Mouse (Mus musculus) intestine, postnatal 0 days (tissue): ENCODE data around the gene Nfatc2. TPM values are rescaled to one million over a fixed set of nuclear protein-coding genes. Genes with fewer than 3 reads are reported as not detected.

Experiments used
- ATAC-seq: fragments of 200-750 bp; cut with Nextera tagmentation; 2 replicates; pipeline ENCODE4 v1.8.0; 2017; ENCODE audit warnings: mild to moderate bottlenecking, moderate TSS enrichment, moderate library complexity
- H3K27ac ChIP-seq: fragments of 300-500 bp; sonication (generic); 2 replicates; pipeline ENCODE4 v1.5.1; 2014; ENCODE audit warnings: mild to moderate bottlenecking, low read depth, low read length, moderate library complexity
- H3K27me3 ChIP-seq: fragments of 300-500 bp; sonication (generic); replicated peaks from 2 replicates; pipeline ENCODE4 v1.6.1; 2014; ENCODE audit warnings: low read length, mixed read lengths; ENCODE audit not compliant: control insufficient read depth, insufficient read depth
- H3K36me3 ChIP-seq: fragments of 300-500 bp; sonication (generic); 2 replicates; pipeline ENCODE4 v1.6.1; 2014; ENCODE audit warnings: mild to moderate bottlenecking, moderate library complexity; ENCODE audit not compliant: control insufficient read depth, insufficient read depth
- H3K4me1 ChIP-seq: fragments of 300-500 bp; sonication (generic); replicated peaks from 2 replicates; pipeline ENCODE4 v1.6.1; 2014; ENCODE audit warnings: antibody characterized with exemption, low read length, mixed read lengths; ENCODE audit not compliant: control insufficient read depth, insufficient read depth
- H3K4me2 ChIP-seq: fragments of 300-500 bp; sonication (generic); replicated peaks from 2 replicates; pipeline ENCODE4 v1.6.1; 2014; ENCODE audit warnings: low read depth, mild to moderate bottlenecking, moderate library complexity
- H3K4me3 ChIP-seq: fragments of 300-500 bp; sonication (generic); 2 replicates; pipeline ENCODE4 v1.5.1; 2014; ENCODE audit warnings: low read depth, low read length
- H3K9ac ChIP-seq: fragments of 300-500 bp; sonication (generic); 2 replicates; pipeline ENCODE4 v1.6.1; 2014; ENCODE audit warnings: mild to moderate bottlenecking, low read depth, low read length
- H3K9me3 ChIP-seq: fragments of 300-500 bp; sonication (generic); 2 replicates; pipeline ENCODE4 v1.6.1; 2016; ENCODE audit warnings: mixed run types; ENCODE audit not compliant: control insufficient read depth
- CTCF ChIP-seq: sonication (generic); IDR thresholded peaks from 2 replicates; pipeline ENCODE4 v1.5.1; 2016; ENCODE audit warnings: low read depth, mild to moderate bottlenecking, control low read depth, antibody characterized with exemption, moderate library complexity
- WGBS: fragments of 180-500 bp; shearing (Covaris S2); extraction: QIAGEN DNeasy Blood & Tissue Kit; methylation state at CpG from one replicate; pipeline ENCODE4 v1.1.7; 2014; 5-methylcytosine and 5-hydroxymethylcytosine counted together
- polyA plus RNA-seq: library from polyadenylated mRNA; unstranded; fragments of >200 nt; fragmentation: Nextera tagmentation; extraction: Ambion mirVana; gene quantifications from 2 replicates; pipeline ENCODE4 v1.2.1, GENCODE M21; 2015

Gene Nfatc2
- polyA plus RNA-seq, 1 experiment from 2014 or later: 1.5 TPM

GRCm38 (mm10) chr2:168610941-168611340 lies 9.5 kb upstream of the Nfatc2 start:
- H3K9me3 ChIP-seq: no peaks in the 10 kb centered on the region
- 0 out of 2 replicates have a peak, but pooled peaks cover 6% of the 10 kb centered on the region for H3K4me1 ChIP-seq
- no peak for ATAC-seq
- WGBS: 75% methylated on average over 3 of the region's 3 CpGs
- no peak for TF ChIP-seq CTCF
- H3K9ac ChIP-seq: no peak overlapping the region
- no peak overlapping the region for H3K27ac ChIP-seq
- no peak overlapping the region for H3K4me3 ChIP-seq
- no peak overlapping the region for H3K4me2 ChIP-seq
- H3K36me3 ChIP-seq: no peaks in the 10 kb centered on the region
- no peaks in the 10 kb centered on the region for H3K27me3 ChIP-seq

GRCm38 (mm10) chr2:168609653-168610248 lies 8.3 kb upstream of the Nfatc2 start:
- Histone ChIP-seq H3K4me3 (no peak overlapping the region), H3K27ac (no peak overlapping the region), H3K4me2 (no peak overlapping the region), H3K4me1 (0 out of 2 replicates have a peak, but pooled peaks cover 6% of the 10 kb centered on the region), H3K9ac (no peak overlapping the region), H3K36me3 (no peaks in the 10 kb centered on the region), H3K27me3 (no peaks in the 10 kb centered on the region), H3K9me3 (no peaks in the 10 kb centered on the region)
- ATAC-seq: no peak
- no peak for TF ChIP-seq CTCF
- WGBS: 70% methylated on average over 6 of the region's 6 CpGs

GRCm38 (mm10) chr2:168608125-168608564 lies 6.7 kb upstream of the Nfatc2 start:
- H3K4me3 ChIP-seq: no peak overlapping the region
- no peak for TF ChIP-seq CTCF
- no peak overlapping the region for H3K9ac ChIP-seq
- H3K27ac ChIP-seq: no peak overlapping the region
- no peaks in the 10 kb centered on the region for H3K27me3 ChIP-seq
- H3K9me3 ChIP-seq: no peaks in the 10 kb centered on the region
- 0 out of 2 replicates have a peak, but pooled peaks cover 3% of the 10 kb centered on the region for H3K4me1 ChIP-seq
- 70% methylated on average over 9 of the region's 9 CpGs for WGBS
- H3K36me3 ChIP-seq: no peaks in the 10 kb centered on the region
- no peak overlapping the region for H3K4me2 ChIP-seq
- ATAC-seq: no peak

- H3K9me3 ChIP-seq: no peaks in the 10 kb centered on the region
- H3K4me3 ChIP-seq: no peak overlapping the region
- peaks cover 22% of the 10 kb centered on the region; the same call in 1 of the 2 replicates for H3K27me3 ChIP-seq
- H3K36me3 ChIP-seq: no peaks in the 10 kb centered on the region
- TF ChIP-seq CTCF: no peak
- no peak overlapping the region for H3K27ac ChIP-seq
- H3K9ac ChIP-seq: no peak overlapping the region
- ATAC-seq: no peak
- H3K4me2 ChIP-seq: no peak overlapping the region
- H3K4me1 ChIP-seq: no peaks in the 10 kb centered on the region
- WGBS: 21% methylated on average over 16 of the region's 16 CpGs
These were observed 3.2 kb upstream of the Nfatc2 start for GRCm38 (mm10) chr2:168604655-168605070.

- TF ChIP-seq CTCF: no peak
- no peaks in the 10 kb centered on the region for H3K4me1 ChIP-seq
- H3K27ac ChIP-seq: no peak overlapping the region
- H3K4me3 ChIP-seq: no peak overlapping the region
- H3K36me3 ChIP-seq: no peaks in the 10 kb centered on the region
- no peak overlapping the region for H3K9ac ChIP-seq
- H3K9me3 ChIP-seq: no peaks in the 10 kb centered on the region
- WGBS: 24% methylated on average over 12 of the region's 12 CpGs
- peak overlapping the region; percentile 66 for H3K4me2 ChIP-seq
- H3K27me3 ChIP-seq: peaks cover 27% of the 10 kb centered on the region; the same call in 1 of the 2 replicates
- ATAC-seq: no peak
These were observed 907 bp upstream of the Nfatc2 start for GRCm38 (mm10) chr2:168602387-168602741.

- peak overlapping the region; percentile 66 for H3K4me2 ChIP-seq
- H3K4me1 ChIP-seq: no peaks in the 10 kb centered on the region
- peak overlapping the region; percentile 28; the same call in 1 of the 2 replicates for H3K27ac ChIP-seq
- TF ChIP-seq CTCF: no peak
- peak overlapping the region; percentile 44 for H3K4me3 ChIP-seq
- no peaks in the 10 kb centered on the region for H3K9me3 ChIP-seq
- WGBS: 2% methylated on average over 32 of the region's 32 CpGs
- peak overlapping the region; percentile 31; the same call in 1 of the 2 replicates for H3K9ac ChIP-seq
- peaks cover 27% of the 10 kb centered on the region; the same call in 1 of the 2 replicates for H3K27me3 ChIP-seq
- H3K36me3 ChIP-seq: no peaks in the 10 kb centered on the region
- ATAC-seq: peak; percentile 4; the same call in 1 of the 2 replicates
These were observed 537 bp downstream of the Nfatc2 start for GRCm38 (mm10) chr2:168600750-168601490.
